Mouse (Mus musculus) megakaryocyte, embryonic 14.5 days (primary cell): ENCODE measurements around the gene Shf.

ENCODE experiments used
- FLI1 ChIP-seq: IDR thresholded peaks from 2 replicates; pipeline ENCODE4 v1.6.1; 2012; ENCODE audit warnings: low read length, inconsistent platforms, mixed read lengths
- GATA1 ChIP-seq: IDR thresholded peaks from 3 replicates; pipeline ENCODE4 v1.6.1; 2012; ENCODE audit warnings: mixed read lengths, low read length, inconsistent platforms, borderline replicate concordance

- TF ChIP-seq GATA1 (no peak), FLI1 (no peak)
Measured at GRCm38 (mm10) chr2:122301921-122302573, 66.9 kb downstream of the Shf start.
